Mouse (Mus musculus): ENCODE measurements around the gene Exd2. TPM values are rescaled to one million over a fixed set of nuclear protein-coding genes. Genes with fewer than 3 reads are reported as not detected.

Gene Exd2
- polyA plus RNA-seq, 1 experiment from 2014 or later, result 25.3 TPM

DNA sequence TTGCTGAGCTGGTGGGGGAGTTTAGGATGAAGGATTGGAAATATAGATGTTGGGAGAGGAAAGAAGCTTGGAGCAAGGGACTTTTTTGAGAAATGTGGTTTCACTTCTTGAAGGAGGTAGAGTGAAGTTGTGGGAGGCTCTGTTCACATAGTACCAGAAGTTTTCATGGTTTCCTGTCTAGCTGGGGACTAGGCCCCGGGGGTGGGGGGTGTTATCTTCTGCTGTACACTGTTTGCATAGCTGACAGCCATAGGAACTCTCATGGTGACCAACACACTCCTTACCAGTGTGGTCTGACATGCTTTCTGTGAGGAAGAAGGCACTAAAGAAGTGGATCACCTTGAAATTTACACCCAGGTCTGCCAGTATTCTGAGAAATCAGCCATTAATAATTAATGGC is 32.8 kb downstream of the Exd2 start:
- no peaks in the 10 kb centered on the region for H3K9me3 ChIP-seq (replicated peaks)
- ATAC-seq (ENCODE audit: insufficient number of reproducible peaks, low FRiP score, low TSS enrichment, low read depth), result no peak
- WGBS, result 74% methylated on average over 1 of the region's 1 CpGs

DNA sequence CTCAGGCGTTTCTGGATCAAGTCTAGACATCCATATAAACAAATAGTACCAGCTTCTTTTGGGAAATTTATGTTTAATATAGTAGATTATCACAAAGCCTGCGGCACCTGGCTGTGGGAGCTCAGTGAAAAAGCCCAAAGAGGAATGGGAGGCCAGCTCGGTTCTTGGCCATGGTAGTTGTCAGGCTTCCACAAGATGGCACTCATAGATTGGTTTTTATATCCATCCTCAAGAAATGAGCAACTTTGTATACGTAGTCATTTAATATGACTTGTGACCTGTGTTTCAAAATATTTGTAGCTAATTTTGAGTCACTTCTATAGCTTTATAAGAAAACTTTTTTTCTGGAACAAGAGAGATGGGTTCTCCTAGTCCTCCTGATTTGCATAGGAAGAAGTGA is 35.5 kb downstream of the Exd2 start:
- Histone ChIP-seq H3K4me1 (no peaks in the 10 kb centered on the region), H3K9ac (no peak overlapping the region), H3K4me3 (replicated peaks) (no peak overlapping the region), H3K27me3 (no peaks in the 10 kb centered on the region), H3K4me2 (replicated peaks) (no peak overlapping the region), H3K36me3 (peaks cover 4% of the 10 kb centered on the region; the same call in 1 of the 2 replicates), H3K9me3 (replicated peaks) (no peaks in the 10 kb centered on the region), H3K27ac (replicated peaks) (no peak overlapping the region)
- no peak for ATAC-seq (ENCODE audit: insufficient number of reproducible peaks, low FRiP score, low TSS enrichment, low read depth)
- WGBS, result 54% methylated on average over 4 of the region's 4 CpGs

More for the DNA sequence above, 32.8 kb downstream of the Exd2 start:
- Histone ChIP-seq H3K9ac (no peak overlapping the region), H3K27ac (replicated peaks) (no peak overlapping the region), H3K4me3 (replicated peaks) (no peak overlapping the region), H3K4me1 (no peaks in the 10 kb centered on the region), H3K27me3 (no peaks in the 10 kb centered on the region), H3K4me2 (replicated peaks) (no peak overlapping the region), H3K36me3 (peaks cover 22% of the 10 kb centered on the region)

DNA sequence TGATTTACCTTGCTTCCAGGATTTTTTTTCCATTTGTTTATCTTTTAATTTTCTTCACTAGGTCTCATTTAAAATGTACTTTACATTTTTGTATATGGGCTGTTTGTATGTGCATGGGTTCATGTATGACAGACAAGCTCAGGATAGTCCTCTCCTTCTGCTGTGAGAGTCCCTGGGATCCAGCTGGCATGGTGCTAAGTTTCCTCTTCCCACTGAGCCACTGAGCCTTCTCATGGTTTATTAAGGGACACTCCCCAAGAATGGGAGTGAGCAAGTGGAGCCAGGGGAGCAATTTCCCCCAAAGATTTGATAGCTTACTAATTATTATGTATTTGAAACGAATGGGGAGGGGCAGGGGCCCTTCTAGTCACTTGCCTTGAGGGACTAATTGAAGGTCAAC is 37.6 kb downstream of the Exd2 start:
- Histone ChIP-seq H3K9me3 (replicated peaks) (no peaks in the 10 kb centered on the region), H3K36me3 (no peaks in the 10 kb centered on the region), H3K4me1 (peaks cover 14% of the 10 kb centered on the region), H3K4me3 (replicated peaks) (no peak overlapping the region), H3K27ac (replicated peaks) (no peak overlapping the region), H3K9ac (no peak overlapping the region), H3K4me2 (replicated peaks) (no peak overlapping the region), H3K27me3 (no peaks in the 10 kb centered on the region)
- ATAC-seq (ENCODE audit: insufficient number of reproducible peaks, low FRiP score, low TSS enrichment, low read depth), result no peak
- 53% methylated on average over 1 of the region's 1 CpGs for WGBS

DNA sequence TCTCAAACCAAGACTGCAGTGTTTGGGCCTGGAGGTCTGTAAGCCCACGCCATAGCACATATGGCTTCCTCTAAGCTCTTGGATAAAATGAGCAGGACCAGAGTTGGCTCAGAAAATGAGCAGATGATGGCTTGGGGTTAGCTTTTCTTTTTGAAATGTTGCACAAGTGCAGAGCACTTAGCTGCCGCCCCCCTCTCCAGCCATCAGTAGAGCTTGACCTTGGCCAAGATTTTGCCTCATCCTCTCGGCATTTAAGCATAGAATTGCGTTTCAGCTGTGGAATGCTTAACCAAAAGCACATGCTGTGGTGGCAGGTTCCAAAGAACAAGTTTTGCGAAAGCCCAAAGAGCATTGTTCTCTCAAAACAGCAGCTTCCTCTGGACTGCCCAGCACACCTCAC is 41.8 kb downstream of the Exd2 start:
- Histone ChIP-seq H3K36me3 (no peaks in the 10 kb centered on the region), H3K4me2 (replicated peaks) (no peak overlapping the region), H3K4me1 (peaks cover 31% of the 10 kb centered on the region), H3K9ac (no peak overlapping the region), H3K9me3 (replicated peaks) (no peaks in the 10 kb centered on the region), H3K27ac (replicated peaks) (peak overlapping the region; percentile 68), H3K27me3 (no peaks in the 10 kb centered on the region), H3K4me3 (replicated peaks) (no peak overlapping the region)
- peak; percentile 63; the same call in 1 of the 2 replicates for ATAC-seq (ENCODE audit: insufficient number of reproducible peaks, low FRiP score, low TSS enrichment, low read depth)
- WGBS, result 28% methylated on average over 5 of the region's 5 CpGs

DNA sequence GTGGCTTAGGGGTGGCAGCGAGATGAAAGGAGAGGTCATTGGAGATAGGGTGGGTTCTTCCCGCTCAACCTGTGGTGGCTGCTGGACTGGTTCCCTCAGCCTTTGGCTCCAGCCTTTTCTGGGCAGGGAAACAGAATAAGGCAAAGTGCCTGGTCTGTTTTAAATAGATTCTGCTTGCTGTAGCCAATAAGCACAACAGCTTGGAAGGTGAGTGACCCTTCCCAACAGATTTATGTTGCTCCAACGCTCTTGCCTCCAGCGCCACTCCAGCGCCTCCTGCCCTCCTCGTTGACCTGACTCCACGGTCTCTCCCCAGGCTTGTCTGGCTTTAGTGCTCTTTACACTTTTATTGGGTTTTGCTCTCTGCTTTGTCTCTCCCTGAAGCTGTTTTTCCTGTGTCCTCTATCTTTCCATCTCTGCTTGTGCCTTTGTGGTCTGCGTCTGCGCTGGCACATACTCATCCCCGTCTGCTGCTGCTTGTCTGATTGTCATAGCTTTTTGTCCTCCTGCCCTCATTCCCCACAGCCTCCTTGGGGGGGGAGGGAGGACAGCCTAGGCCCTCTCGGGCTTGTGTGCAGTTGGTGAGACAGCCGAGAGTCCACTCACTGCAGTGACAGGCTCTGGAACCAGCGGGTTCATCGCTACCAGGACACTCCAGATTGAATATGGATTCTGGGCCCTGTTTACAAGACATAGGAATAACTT is 44.3 kb downstream of the Exd2 start:
- Histone ChIP-seq H3K27ac (replicated peaks) (0 out of 2 replicates have a peak overlapping the region, but pooled peaks have one; percentile 48), H3K4me2 (replicated peaks) (no peak overlapping the region), H3K4me1 (peaks cover 31% of the 10 kb centered on the region), H3K36me3 (no peaks in the 10 kb centered on the region), H3K9me3 (replicated peaks) (no peaks in the 10 kb centered on the region), H3K9ac (no peak overlapping the region), H3K4me3 (replicated peaks) (no peak overlapping the region), H3K27me3 (no peaks in the 10 kb centered on the region)
- ATAC-seq (ENCODE audit: insufficient number of reproducible peaks, low FRiP score, low TSS enrichment, low read depth), result no peak
- 50% methylated on average over 14 of the region's 14 CpGs for WGBS

- Histone ChIP-seq H3K4me2 (replicated peaks) (peak within 1 kb of the TSS; percentile 97), H3K9ac (peak within 1 kb of the TSS; percentile 43), H3K36me3 (no peaks in the 10 kb centered on the region), H3K9me3 (replicated peaks) (no peaks in the 10 kb centered on the region), H3K27me3 (peaks cover 54% of the 10 kb centered on the region), H3K4me3 (replicated peaks) (peak within 1 kb of the TSS; percentile 68), H3K4me1 (peaks cover 24% of the 10 kb centered on the region), H3K27ac (replicated peaks) (peak within 1 kb of the TSS; percentile 29)
- ATAC-seq (ENCODE audit: insufficient number of reproducible peaks, low FRiP score, low TSS enrichment, low read depth), result no peak
- WGBS, result 6% methylated on average over 14 of the region's 14 CpGs
Observed at GRCm38 (mm10) chr12:80517977-80518376, 55.1 kb downstream of the Exd2 start, which contains the start of gene Galnt16. Gene Galnt16, plus strand, starts transcription at chr12:80518277.

GRCm38 (mm10) chr12:80518393-80518756 is 55.5 kb downstream of the Exd2 start:
- under 1% methylated on average over 25 of the region's 25 CpGs for WGBS
- peak; percentile 15; the same call in 1 of the 2 replicates for ATAC-seq (ENCODE audit: insufficient number of reproducible peaks, low FRiP score, low TSS enrichment, low read depth)
- peak overlapping the region; percentile 43 for H3K9ac ChIP-seq
- peak overlapping the region; percentile 68 for H3K4me3 ChIP-seq (replicated peaks)
- peaks cover 54% of the 10 kb centered on the region for H3K27me3 ChIP-seq
- peak overlapping the region; percentile 97 for H3K4me2 ChIP-seq (replicated peaks)
- peaks cover 24% of the 10 kb centered on the region for H3K4me1 ChIP-seq
- H3K27ac ChIP-seq (replicated peaks), result no peak overlapping the region
- no peaks in the 10 kb centered on the region for H3K9me3 ChIP-seq (replicated peaks)
- H3K36me3 ChIP-seq, result no peaks in the 10 kb centered on the region

DNA sequence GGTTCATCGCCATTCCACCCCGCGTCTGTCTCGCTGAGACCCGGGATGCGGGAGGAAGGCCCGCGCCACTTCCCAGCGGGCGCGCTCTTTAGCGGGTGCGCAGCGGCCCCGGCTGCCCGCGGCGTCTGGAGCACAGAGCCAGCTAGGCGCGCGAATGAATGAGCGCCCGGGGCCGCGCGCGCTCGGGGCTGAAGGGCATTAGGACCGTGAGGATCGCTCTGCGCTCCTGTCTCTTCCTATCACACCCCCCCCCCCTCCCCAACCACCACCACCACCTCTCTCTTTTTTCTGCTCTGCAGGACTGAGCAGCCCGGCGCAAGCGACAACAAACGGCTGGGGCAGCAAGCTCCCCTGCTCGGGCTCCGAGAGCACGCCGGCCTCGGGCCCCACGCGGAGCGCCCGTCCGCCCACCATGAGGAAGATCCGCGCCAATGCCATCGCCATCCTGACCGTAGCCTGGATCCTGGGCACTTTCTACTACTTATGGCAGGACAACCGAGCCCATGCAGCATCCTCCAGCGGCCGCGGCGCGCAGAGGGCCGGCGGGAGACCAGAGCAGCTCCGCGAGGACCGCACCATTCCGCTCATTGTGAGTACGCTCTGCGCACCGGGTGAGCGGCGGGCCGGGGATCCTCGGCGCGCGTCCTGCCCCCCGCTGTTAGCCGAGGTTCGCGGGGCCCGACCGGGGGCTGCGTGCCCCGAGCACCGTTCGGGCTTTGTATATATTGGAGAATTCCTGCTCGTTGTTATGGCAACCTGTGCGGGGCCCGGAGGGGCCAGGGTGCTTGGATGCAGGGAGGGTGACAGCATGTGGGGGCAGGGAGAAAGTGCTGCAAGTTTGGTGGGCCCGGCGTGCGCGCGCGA is 56.1 kb downstream of the Exd2 start:
- no peaks in the 10 kb centered on the region for H3K9me3 ChIP-seq (replicated peaks)
- H3K27me3 ChIP-seq, result peaks cover 54% of the 10 kb centered on the region
- under 1% methylated on average over 90 of the region's 90 CpGs for WGBS
- peak overlapping the region; percentile 43 for H3K9ac ChIP-seq
- no peaks in the 10 kb centered on the region for H3K36me3 ChIP-seq
- H3K4me1 ChIP-seq, result peaks cover 24% of the 10 kb centered on the region
- H3K27ac ChIP-seq (replicated peaks), result peak overlapping the region; percentile 29
- ATAC-seq (ENCODE audit: insufficient number of reproducible peaks, low FRiP score, low TSS enrichment, low read depth), result peak; percentile 37; the same call in 1 of the 2 replicates
- H3K4me3 ChIP-seq (replicated peaks), result peak overlapping the region; percentile 68
- H3K4me2 ChIP-seq (replicated peaks), result peak overlapping the region; percentile 97

- Histone ChIP-seq H3K4me3 (replicated peaks) (peak overlapping the region; percentile 68), H3K27me3 (peaks cover 54% of the 10 kb centered on the region), H3K36me3 (no peaks in the 10 kb centered on the region), H3K4me2 (replicated peaks) (peak overlapping the region; percentile 97), H3K4me1 (peaks cover 24% of the 10 kb centered on the region), H3K27ac (replicated peaks) (peak overlapping the region; percentile 29; the same call in 1 of the 2 replicates), H3K9ac (peak overlapping the region; percentile 43), H3K9me3 (replicated peaks) (no peaks in the 10 kb centered on the region)
- WGBS, result 1% methylated on average over 43 of the region's 43 CpGs
- peak; percentile 22; the same call in 1 of the 2 replicates for ATAC-seq (ENCODE audit: insufficient number of reproducible peaks, low FRiP score, low TSS enrichment, low read depth)
Observed at GRCm38 (mm10) chr12:80519621-80520332, 56.9 kb downstream of the Exd2 start.

DNA sequence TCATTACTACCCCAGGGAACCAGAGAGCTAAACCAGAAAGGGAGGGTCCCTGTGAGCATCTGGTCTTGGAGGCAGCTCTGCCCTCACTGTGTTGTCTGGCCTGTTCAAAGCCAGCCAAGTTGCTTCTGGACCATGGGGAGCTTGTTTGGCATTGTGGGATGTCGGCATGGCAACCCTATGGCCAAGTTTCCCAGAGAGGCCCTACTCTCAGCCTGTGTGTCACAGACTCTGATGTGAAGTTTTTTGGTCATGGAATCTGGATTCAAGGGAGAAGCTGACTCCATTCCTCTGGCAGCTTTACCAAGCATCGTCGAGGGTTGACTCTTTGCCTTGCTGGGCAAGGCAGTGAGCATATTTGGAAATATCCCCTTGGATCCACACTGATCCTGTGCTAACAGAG is 59.1 kb downstream of the Exd2 start:
- Histone ChIP-seq H3K4me2 (replicated peaks) (no peak overlapping the region), H3K4me1 (peaks cover 32% of the 10 kb centered on the region), H3K9ac (no peak overlapping the region), H3K27me3 (peaks cover 36% of the 10 kb centered on the region), H3K36me3 (no peaks in the 10 kb centered on the region), H3K9me3 (replicated peaks) (no peaks in the 10 kb centered on the region), H3K27ac (replicated peaks) (peak overlapping the region; percentile 29; the same call in 1 of the 2 replicates), H3K4me3 (replicated peaks) (no peak overlapping the region)
- WGBS, result 50% methylated on average over 3 of the region's 3 CpGs
- ATAC-seq (ENCODE audit: insufficient number of reproducible peaks, low FRiP score, low TSS enrichment, low read depth), result no peak
